ENCODE assay signal across 8 mouse cellular contexts in the genomic region with DNA sequence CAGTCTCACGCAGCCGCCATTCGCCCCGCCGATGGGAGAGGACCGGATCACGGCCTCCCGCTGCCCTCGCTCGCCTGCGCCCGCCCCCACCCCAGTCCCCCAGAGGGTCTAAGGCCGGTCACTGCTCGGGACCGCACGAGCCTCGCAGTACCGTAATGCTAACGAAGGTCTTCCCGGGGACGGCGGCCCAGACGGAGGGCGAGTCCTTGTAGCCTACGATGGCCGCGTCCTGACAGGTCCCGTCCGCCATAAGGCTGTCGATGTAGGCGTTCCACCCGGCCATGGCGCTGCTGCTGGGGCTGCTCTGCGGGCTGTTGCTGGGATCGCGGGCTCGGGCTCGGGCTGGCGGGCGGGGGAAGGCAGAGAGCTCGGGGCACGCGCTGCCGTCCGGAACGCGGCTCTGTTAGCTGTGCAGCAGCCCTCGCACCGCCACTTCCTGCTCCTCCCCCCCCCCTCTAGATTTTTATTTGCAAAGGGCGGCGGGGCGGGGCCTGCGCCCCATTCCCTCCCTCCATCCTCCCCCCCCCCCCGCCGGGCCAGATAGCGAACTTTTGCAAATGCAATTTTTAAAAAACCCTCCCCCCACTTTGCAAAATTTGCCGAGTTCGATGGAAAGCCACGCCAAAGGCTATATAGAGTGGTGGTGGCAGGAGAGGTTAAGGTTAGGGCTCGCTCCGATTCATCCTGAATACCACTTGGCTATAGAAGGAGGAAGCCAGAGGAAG. TPM values are rescaled to one million over a fixed set of nuclear protein-coding genes. Genes with fewer than 3 reads are reported as not detected.
A peak's percentile ranks its signal among the peaks of the same experiment; 100 is the strongest.
DNase-seq lines count a peak whose midpoint lies in the region; ATAC-seq and TF ChIP-seq lines count a peak whose summit lies in the region.

A gene (minus strand): TSS at position 447 of the 725 bp plus-strand sequence.

- 0 out of 2 replicates have a peak, but pooled peaks have one; percentile 35 for TF ChIP-seq EP300 in liver, postnatal 0 days (IDR thresholded peaks at IDR 0.05; ENCODE audit: low read depth)

- H3K4me3 ChIP-seq in erythroblast, embryonic 14.5 days (replicated peaks), result peak within 1 kb of the TSS; percentile 79
- peak within 1 kb of the TSS; percentile 74 for H3K4me3 ChIP-seq in heart, embryonic 16.5 days (ENCODE audit: low read length)
- peak within 1 kb of the TSS; percentile 100 for H3K4me3 ChIP-seq in liver, postnatal 0 days (ENCODE audit: low read depth, low read length)
- peak within 1 kb of the TSS; percentile 98 for H3K4me3 ChIP-seq in neural tube, embryonic 14.5 days (ENCODE audit: low read depth, low read length)
- H3K4me3 ChIP-seq in testis, adult 2 months (ENCODE audit: control insufficient read depth, low read depth, low read length), result peak within 1 kb of the TSS; percentile 100

- 0% methylated on average over 59 of the region's 61 CpGs for WGBS in heart, embryonic 16.5 days
- under 1% methylated on average over 54 of the region's 61 CpGs for WGBS in liver, postnatal 0 days (ENCODE audit: insufficient replicate concordance)
- WGBS in neural tube, embryonic 14.5 days, result under 1% methylated on average over 43 of the region's 61 CpGs

- peaks cover 74% of the 10 kb centered on the region for H3K4me1 ChIP-seq in erythroblast, embryonic 14.5 days (ENCODE audit: control insufficient read depth)
- H3K4me1 ChIP-seq in heart, embryonic 16.5 days (ENCODE audit: control insufficient read depth, insufficient read depth, low read length), result peaks cover 42% of the 10 kb centered on the region
- peaks cover 52% of the 10 kb centered on the region for H3K4me1 ChIP-seq in liver, postnatal 0 days (ENCODE audit: insufficient read depth)
- H3K4me1 ChIP-seq in neural tube, embryonic 14.5 days (ENCODE audit: control insufficient read depth, insufficient read depth, low read length), result peaks cover 23% of the 10 kb centered on the region
- peaks cover 23% of the 10 kb centered on the region for H3K4me1 ChIP-seq in testis, adult 2 months (ENCODE audit: control insufficient read depth, insufficient read depth, low read length)

- peak; percentile 93 for DNase-seq in brain, adult 2 months (ENCODE audit: low read depth, low spot score)
- DNase-seq in kidney, postnatal 36 days, result peak; percentile 79 to 89
- DNase-seq in liver, postnatal 0 days, result peak; percentile 90

- H3K9me3 ChIP-seq in erythroblast, embryonic 14.5 days (ENCODE audit: control insufficient read depth, low read length), result no peaks in the 10 kb centered on the region
- no peaks in the 10 kb centered on the region for H3K9me3 ChIP-seq in heart, embryonic 16.5 days (replicated peaks; ENCODE audit: control insufficient read depth, low read length)
- H3K9me3 ChIP-seq in liver, postnatal 0 days (ENCODE audit: low read length), result no peaks in the 10 kb centered on the region
- H3K9me3 ChIP-seq in neural tube, embryonic 14.5 days (ENCODE audit: control insufficient read depth, low read length), result no peaks in the 10 kb centered on the region

- peak within 1 kb of the TSS; percentile 96 for H3K27ac ChIP-seq in heart, embryonic 16.5 days (ENCODE audit: low read length)
- peak within 1 kb of the TSS; percentile 99 for H3K27ac ChIP-seq in liver, postnatal 0 days (ENCODE audit: low read depth)
- peak within 1 kb of the TSS; percentile 96 for H3K27ac ChIP-seq in neural tube, embryonic 14.5 days (ENCODE audit: low read depth, low read length)
- H3K27ac ChIP-seq in testis, adult 2 months (ENCODE audit: control insufficient read depth, insufficient read depth, low read depth, low read length), result peak within 1 kb of the TSS; percentile 100

- H3K9ac ChIP-seq in heart, embryonic 16.5 days (ENCODE audit: low read length), result peak within 1 kb of the TSS; percentile 91
- peak within 1 kb of the TSS; percentile 100 for H3K9ac ChIP-seq in liver, postnatal 0 days (replicated peaks)
- peak within 1 kb of the TSS; percentile 95 for H3K9ac ChIP-seq in neural tube, embryonic 14.5 days (replicated peaks; ENCODE audit: low read depth, low read length)

- H3K36me3 ChIP-seq in erythroblast, embryonic 14.5 days (ENCODE audit: control insufficient read depth), result peaks cover 38% of the 10 kb centered on the region
- peaks cover 32% of the 10 kb centered on the region for H3K36me3 ChIP-seq in heart, embryonic 16.5 days (ENCODE audit: control insufficient read depth, insufficient read depth)
- H3K36me3 ChIP-seq in liver, postnatal 0 days (replicated peaks; ENCODE audit: insufficient read depth, low read length), result peaks cover 33% of the 10 kb centered on the region
- H3K36me3 ChIP-seq in neural tube, embryonic 14.5 days (ENCODE audit: control insufficient read depth, insufficient read depth, low read length), result peaks cover 24% of the 10 kb centered on the region
- no peaks in the 10 kb centered on the region; the same call in 1 of the 2 replicates for H3K36me3 ChIP-seq in testis, adult 2 months (ENCODE audit: control insufficient read depth, insufficient read depth, low read length)

- TF ChIP-seq POLR2A in testis, adult 2 months (IDR thresholded peaks at IDR 0.05; ENCODE audit: control insufficient read depth, low read depth, low read length), result peak; percentile 80

- peaks cover 16% of the 10 kb centered on the region for H3K27me3 ChIP-seq in erythroblast, embryonic 14.5 days (ENCODE audit: control insufficient read depth)
- H3K27me3 ChIP-seq in heart, embryonic 16.5 days (ENCODE audit: control insufficient read depth, insufficient read depth, low read length), result no peaks in the 10 kb centered on the region
- H3K27me3 ChIP-seq in liver, postnatal 0 days (ENCODE audit: insufficient read depth, low read length), result no peaks in the 10 kb centered on the region
- no peaks in the 10 kb centered on the region for H3K27me3 ChIP-seq in neural tube, embryonic 14.5 days (ENCODE audit: control insufficient read depth, insufficient read depth, low read length)
- no peaks in the 10 kb centered on the region for H3K27me3 ChIP-seq in testis, adult 2 months (ENCODE audit: control insufficient read depth, insufficient read depth, low read length)

- peak; percentile 36 for ATAC-seq in CD4-positive, CD25-positive, alpha-beta regulatory T cell, adult 4 months
- ATAC-seq in heart, embryonic 16.5 days (replicated peaks; ENCODE audit: extremely low read depth, insufficient read depth, low FRiP score), result peak; percentile 30
- peak; percentile 58 for ATAC-seq in liver, postnatal 0 days
- ATAC-seq in neural tube, embryonic 14.5 days (ENCODE audit: low read depth), result peak; percentile 54

- H3K4me2 ChIP-seq in heart, embryonic 16.5 days (ENCODE audit: low read depth, low read length), result peak within 1 kb of the TSS; percentile 92
- peak within 1 kb of the TSS; percentile 96 for H3K4me2 ChIP-seq in liver, postnatal 0 days (ENCODE audit: low read depth, low read length)
- H3K4me2 ChIP-seq in neural tube, embryonic 14.5 days (ENCODE audit: low read depth, low read length), result peak within 1 kb of the TSS; percentile 91

- TF ChIP-seq CTCF in liver, postnatal 0 days (IDR thresholded peaks at IDR 0.05; ENCODE audit: low read depth), result no peak
- no peak for TF ChIP-seq CTCF in testis, adult 2 months (IDR thresholded peaks at IDR 0.05; ENCODE audit: control insufficient read depth, insufficient read depth, insufficient replicate concordance, low read depth, low read length)

RNA-seq across cellular contexts. Expression of the gene that starts here (rescaled TPM):
- 1,000 to 10,000 TPM; 2,750 to 3,189 TPM for polyA plus RNA-seq in CD4-positive, CD25-positive, alpha-beta regulatory T cell, adult 4 months (2017; shearing (Covaris generic))
- 240 and 308 TPM in 2 replicates for polyA plus RNA-seq in erythroblast, embryonic 14.5 days (2012)
- polyA plus RNA-seq in heart, embryonic 16.5 days (2015; fragmentation: Nextera tagmentation; extraction: Ambion mirVana), result 1,225 and 1,312 TPM in 2 replicates
- 918 and 940 TPM in 2 replicates for polyA plus RNA-seq in liver, postnatal 0 days (2015; fragmentation: Nextera tagmentation; extraction: Ambion mirVana)
- polyA plus RNA-seq in neural tube, embryonic 14.5 days (2014; fragmentation: Nextera tagmentation; extraction: Ambion mirVana), result 578 and 686 TPM in 2 replicates
- polyA plus RNA-seq in testis, adult 2 months (2012; rRNA removed), result 113 and 158 TPM in 2 replicates

Comparison
In these comparisons a context has a peak if more than half of its experiments do, and no peak if none do; other contexts are left out.
1. Peak in every context shown above with its lines: DNase-seq, ATAC-seq, H3K4me3 ChIP-seq and H3K27ac ChIP-seq.